ENCODE assay signal across 21 mouse cellular contexts in genomic region chr15:19667380-19667779, GRCm38 (mm10).
DNase-seq lines count a peak whose midpoint lies in the region; ATAC-seq lines count a peak whose summit lies in the region.
"Had no signal": no experiment of that assay in that cellular context is flagged by ENCODE, and none has a peak within 500 bp of the region (broad histone marks: within the 10 kb centered on the region; RNA-seq: fewer than 3 reads in every experiment).

No protein-coding gene starts in this region.

- no peak for DNase-seq in forebrain, embryonic 10.5 days (ENCODE audit: extremely low spot score, low spot score)
- no peak for DNase-seq in hindbrain, embryonic 11.5 days (ENCODE audit: low spot score)
- peak; percentile 5 for DNase-seq in brain, adult 2 months (ENCODE audit: low read depth, low spot score)
- DNase-seq in kidney, postnatal 25 days, result no peak
- DNase-seq: adrenal gland, postnatal 10 days; B cell, adult 2 months; cerebellum, adult 18-20 months; cerebellum, adult 9-11 months; cerebellum, postnatal 36 days; gastrocnemius, postnatal 10 days; heart, adult 18-20 months; heart, postnatal 10 days; heart, postnatal 4 days had no signal

- H3K4me1 ChIP-seq in forebrain, embryonic 13.5 days, result no peaks in the 10 kb centered on the region
- no peaks in the 10 kb centered on the region for H3K4me1 ChIP-seq in forebrain, embryonic 10.5 days
- H3K4me1 ChIP-seq in hindbrain, embryonic 15.5 days (replicated peaks), result no peaks in the 10 kb centered on the region
- no peaks in the 10 kb centered on the region for H3K4me1 ChIP-seq in hindbrain, embryonic 11.5 days (replicated peaks; ENCODE audit: control insufficient read depth, insufficient read depth, low read length)
- H3K4me1 ChIP-seq in neural tube, embryonic 14.5 days (ENCODE audit: control insufficient read depth, insufficient read depth, low read length), result no peaks in the 10 kb centered on the region
- H3K4me1 ChIP-seq: embryonic facial prominence, embryonic 13.5 days; heart, embryonic 10.5 days; intestine, embryonic 15.5 days had no signal

- no peaks in the 10 kb centered on the region for H3K9me3 ChIP-seq in forebrain, embryonic 13.5 days (replicated peaks)
- H3K9me3 ChIP-seq in forebrain, embryonic 10.5 days, result no peaks in the 10 kb centered on the region
- H3K9me3 ChIP-seq in hindbrain, embryonic 15.5 days, result no peaks in the 10 kb centered on the region
- H3K9me3 ChIP-seq in hindbrain, embryonic 11.5 days (ENCODE audit: control insufficient read depth, low read length), result no peaks in the 10 kb centered on the region
- H3K9me3 ChIP-seq in neural tube, embryonic 14.5 days (ENCODE audit: control insufficient read depth, low read length), result no peaks in the 10 kb centered on the region
- H3K9me3 ChIP-seq: embryonic facial prominence, embryonic 13.5 days; G1E; heart, embryonic 10.5 days; intestine, embryonic 15.5 days had no signal

- no peak overlapping the region for H3K4me2 ChIP-seq in forebrain, embryonic 13.5 days
- H3K4me2 ChIP-seq in hindbrain, embryonic 15.5 days, result no peak overlapping the region
- H3K4me2 ChIP-seq in hindbrain, embryonic 11.5 days (replicated peaks; ENCODE audit: low read depth, low read length), result no peak overlapping the region
- H3K4me2 ChIP-seq in neural tube, embryonic 14.5 days (ENCODE audit: low read depth, low read length), result no peak overlapping the region
- H3K4me2 ChIP-seq: embryonic facial prominence, embryonic 13.5 days; intestine, embryonic 15.5 days had no signal

- peak; percentile 90 for ATAC-seq in forebrain, embryonic 13.5 days
- 0 out of 2 replicates have a peak, but pooled peaks have one; percentile 45 for ATAC-seq in hindbrain, embryonic 15.5 days (ENCODE audit: low FRiP score, low read depth)
- no peak for ATAC-seq in hindbrain, embryonic 11.5 days (ENCODE audit: low FRiP score)
- peak; percentile 84 for ATAC-seq in neural tube, embryonic 14.5 days (ENCODE audit: low read depth)
- ATAC-seq: CD4-positive, CD25-positive, alpha-beta regulatory T cell, adult 4 months; intestine, embryonic 15.5 days had no signal

- H3K27me3 ChIP-seq in forebrain, embryonic 13.5 days, result no peaks in the 10 kb centered on the region
- H3K27me3 ChIP-seq in forebrain, embryonic 10.5 days (ENCODE audit: poor library complexity, severe bottlenecking), result no peaks in the 10 kb centered on the region
- no peaks in the 10 kb centered on the region for H3K27me3 ChIP-seq in hindbrain, embryonic 15.5 days
- no peaks in the 10 kb centered on the region for H3K27me3 ChIP-seq in hindbrain, embryonic 11.5 days (ENCODE audit: control insufficient read depth, insufficient read depth, low read length)
- no peaks in the 10 kb centered on the region for H3K27me3 ChIP-seq in neural tube, embryonic 14.5 days (ENCODE audit: control insufficient read depth, insufficient read depth, low read length)
- H3K27me3 ChIP-seq: embryonic facial prominence, embryonic 13.5 days; intestine, embryonic 15.5 days had no signal

- H3K36me3 ChIP-seq in forebrain, embryonic 13.5 days (ENCODE audit: poor library complexity, severe bottlenecking), result no peaks in the 10 kb centered on the region
- H3K36me3 ChIP-seq in forebrain, embryonic 10.5 days (replicated peaks), result no peaks in the 10 kb centered on the region
- no peaks in the 10 kb centered on the region for H3K36me3 ChIP-seq in hindbrain, embryonic 15.5 days
- no peaks in the 10 kb centered on the region for H3K36me3 ChIP-seq in hindbrain, embryonic 11.5 days (ENCODE audit: control insufficient read depth, insufficient read depth, low read length)
- no peaks in the 10 kb centered on the region for H3K36me3 ChIP-seq in neural tube, embryonic 14.5 days (ENCODE audit: control insufficient read depth, insufficient read depth, low read length)
- H3K36me3 ChIP-seq: embryonic facial prominence, embryonic 13.5 days; G1E; heart, embryonic 10.5 days; intestine, embryonic 15.5 days had no signal

- H3K9ac ChIP-seq in forebrain, embryonic 13.5 days, result no peak overlapping the region
- no peak overlapping the region for H3K9ac ChIP-seq in hindbrain, embryonic 15.5 days
- no peak overlapping the region for H3K9ac ChIP-seq in hindbrain, embryonic 11.5 days (ENCODE audit: low read depth, low read length)
- no peak overlapping the region for H3K9ac ChIP-seq in neural tube, embryonic 14.5 days (replicated peaks; ENCODE audit: low read depth, low read length)
- H3K9ac ChIP-seq: embryonic facial prominence, embryonic 13.5 days; intestine, embryonic 15.5 days had no signal

- no peak overlapping the region for H3K27ac ChIP-seq in forebrain, embryonic 13.5 days
- H3K27ac ChIP-seq in forebrain, embryonic 10.5 days, result no peak overlapping the region
- no peak overlapping the region for H3K27ac ChIP-seq in hindbrain, embryonic 15.5 days (replicated peaks)
- no peak overlapping the region for H3K27ac ChIP-seq in hindbrain, embryonic 11.5 days (ENCODE audit: low read depth, low read length)
- no peak overlapping the region for H3K27ac ChIP-seq in neural tube, embryonic 14.5 days (ENCODE audit: low read depth, low read length)
- H3K27ac ChIP-seq: embryonic facial prominence, embryonic 13.5 days; heart, embryonic 10.5 days; intestine, embryonic 15.5 days had no signal

- WGBS in forebrain, embryonic 13.5 days, result 83% methylated on average over 6 of the region's 6 CpGs
- 93% methylated on average over 6 of the region's 6 CpGs for WGBS in forebrain, embryonic 10.5 days
- 68% methylated on average over 6 of the region's 6 CpGs for WGBS in hindbrain, embryonic 15.5 days
- WGBS in hindbrain, embryonic 11.5 days, result 88% methylated on average over 6 of the region's 6 CpGs
- WGBS in neural tube, embryonic 14.5 days, result 54% methylated on average over 6 of the region's 6 CpGs

- no peak overlapping the region for H3K4me3 ChIP-seq in forebrain, embryonic 13.5 days
- H3K4me3 ChIP-seq in forebrain, embryonic 10.5 days, result no peak overlapping the region
- H3K4me3 ChIP-seq in hindbrain, embryonic 15.5 days, result no peak overlapping the region
- no peak overlapping the region for H3K4me3 ChIP-seq in hindbrain, embryonic 11.5 days (ENCODE audit: low read depth, low read length)
- H3K4me3 ChIP-seq in neural tube, embryonic 14.5 days (ENCODE audit: low read depth, low read length), result no peak overlapping the region
- H3K4me3 ChIP-seq: embryonic facial prominence, embryonic 13.5 days; heart, embryonic 10.5 days; intestine, embryonic 15.5 days had no signal
